Mouse (Mus musculus) fat pad, adult 2 months (tissue): ENCODE results near the gene Ttc32.
"Not testable (repeated sequence)": the region's sequence is repeated elsewhere in the genome, so short reads cannot be mapped to it uniquely, and the experiment has no call there.

Experiments used
- DNase-seq: peaks from one replicate; pipeline ENCODE4 v3.0.0-alpha.2; 2011; ENCODE audit warnings: low read depth, low spot score; ENCODE audit errors: extremely low read depth

The Ttc32 gene

GRCm38 (mm10) chr12:9029888-9030723 is at the start of gene Ttc32:
Gene Ttc32 (plus strand): TSS chr12:9029997.
- DNase-seq = peak; percentile 55

- DNase-seq = no peak
Measured at GRCm38 (mm10) chr12:8993231-8993630, 36.6 kb upstream of the Ttc32 start.

GRCm38 (mm10) chr12:8998318-8998717 is 31.5 kb upstream of the Ttc32 start:
- no peak for DNase-seq

GRCm38 (mm10) chr12:9002038-9002648 is 27.7 kb upstream of the Ttc32 start:
- peak; percentile 33 for DNase-seq

- no peak for DNase-seq
Measured at GRCm38 (mm10) chr12:9007146-9007545, 22.7 kb upstream of the Ttc32 start.

- DNase-seq = no peak
Measured at GRCm38 (mm10) chr12:9007811-9008210, 22.0 kb upstream of the Ttc32 start.

GRCm38 (mm10) chr12:9010311-9010710 is 19.5 kb upstream of the Ttc32 start:
- no peak for DNase-seq

GRCm38 (mm10) chr12:9016376-9016775 is 13.4 kb upstream of the Ttc32 start:
- no peak for DNase-seq

GRCm38 (mm10) chr12:9020431-9020830 is 9.4 kb upstream of the Ttc32 start:
- DNase-seq = no peak

GRCm38 (mm10) chr12:9020986-9021385 is 8.8 kb upstream of the Ttc32 start:
- no peak for DNase-seq

- DNase-seq = no peak
Measured at GRCm38 (mm10) chr12:9023031-9023430, 6.8 kb upstream of the Ttc32 start.

GRCm38 (mm10) chr12:9024071-9024470 is 5.7 kb upstream of the Ttc32 start:
- no peak for DNase-seq

- no peak for DNase-seq
Measured at GRCm38 (mm10) chr12:9024736-9025135, 5.1 kb upstream of the Ttc32 start.

- no peak for DNase-seq
Measured at GRCm38 (mm10) chr12:9026843-9027242, 3.0 kb upstream of the Ttc32 start.

GRCm38 (mm10) chr12:9028816-9029215 is 981 bp upstream of the Ttc32 start:
- not testable (repeated sequence) for DNase-seq

GRCm38 (mm10) chr12:9029506-9029887 is 300 bp upstream of the Ttc32 start:
- no peak for DNase-seq

- DNase-seq = no peak
Measured at GRCm38 (mm10) chr12:9031166-9031565, 1.4 kb downstream of the Ttc32 start.

GRCm38 (mm10) chr12:9033140-9033539 is 3.3 kb downstream of the Ttc32 start:
- no peak for DNase-seq

- no peak for DNase-seq
Measured at GRCm38 (mm10) chr12:9036409-9036808, 6.6 kb downstream of the Ttc32 start.

- no peak for DNase-seq
Measured at GRCm38 (mm10) chr12:9040177-9040576, 10.4 kb downstream of the Ttc32 start.

GRCm38 (mm10) chr12:9040686-9041085 is 10.9 kb downstream of the Ttc32 start:
- DNase-seq = no peak

- DNase-seq = no peak
Measured at GRCm38 (mm10) chr12:9042316-9042715, 12.5 kb downstream of the Ttc32 start.
